In genomic region chr2:101871179-101871578, GRCm38 (mm10) we compare ENCODE assay signal across 9 mouse cellular contexts. TPM values are rescaled to one million over a fixed set of nuclear protein-coding genes. Genes with fewer than 3 reads are reported as not detected.
DNase-seq lines count a peak whose midpoint lies in the region; ATAC-seq lines count a peak whose summit lies in the region.
"Had no signal": no experiment of that assay in that cellular context is flagged by ENCODE, and none has a peak within 500 bp of the region (broad histone marks: within the 10 kb centered on the region; RNA-seq: fewer than 3 reads in every experiment).

No protein-coding gene starts in this region.

- intact Hi-C loops in left cerebral cortex, postnatal 36 days (cut with DNase I), result loop anchor here (5.0 kb wide), 1 partner anchor 164 kb away; no protein-coding TSS in a partner anchor

- peak; percentile 42 to 61 for DNase-seq in left cerebral cortex, adult 18-20 months (ENCODE audit: low spot score in 2 of 2)
- DNase-seq in left cerebral cortex, postnatal 36 days (ENCODE audit: low spot score in 2 of 2), result no peak
- DNase-seq in Muller cell, postnatal 12 days (ENCODE audit: inconsistent ontology term), result peak; percentile 47
- DNase-seq in limb, embryonic 11.5 days (ENCODE audit: low spot score), result peak; percentile 50
- peak; percentile 35 for DNase-seq in yolk sac, embryonic 10.5 days (ENCODE audit: low spot score)

- peak overlapping the region; percentile 35 for H3K4me2 ChIP-seq in embryonic facial prominence, embryonic 12.5 days (replicated peaks)
- 0 out of 2 replicates have a peak overlapping the region, but pooled peaks have one; percentile 30 for H3K4me2 ChIP-seq in limb, embryonic 11.5 days (ENCODE audit: low read depth, severe bottlenecking)
- peak overlapping the region; percentile 23 for H3K4me2 ChIP-seq in midbrain, embryonic 12.5 days (replicated peaks)

- H3K27me3 ChIP-seq in embryonic facial prominence, embryonic 12.5 days, result 0 out of 2 replicates have a peak, but pooled peaks cover 2% of the 10 kb centered on the region
- no peaks in the 10 kb centered on the region for H3K27me3 ChIP-seq in limb, embryonic 11.5 days (ENCODE audit: control insufficient read depth, insufficient read depth, low read length)
- 0 out of 2 replicates have a peak, but pooled peaks cover 5% of the 10 kb centered on the region for H3K27me3 ChIP-seq in midbrain, embryonic 12.5 days

- ATAC-seq in embryonic facial prominence, embryonic 12.5 days (ENCODE audit: insufficient number of reproducible peaks, insufficient read depth, low FRiP score, low TSS enrichment), result no peak
- peak; percentile 63 to 65 for ATAC-seq in hematopoietic stem cell, adult 5-6 weeks (replicated peaks in 1 of 2; ENCODE audit: insufficient read depth in 1 of 2, low FRiP score in 2 of 2, low TSS enrichment in 1 of 2, low read depth in 1 of 2, poor library complexity in 2 of 2, severe bottlenecking in 2 of 2)
- no peak for ATAC-seq in limb, embryonic 11.5 days (ENCODE audit: insufficient number of reproducible peaks, low FRiP score, low TSS enrichment, low read depth)
- no peak for ATAC-seq in midbrain, embryonic 12.5 days (ENCODE audit: low FRiP score, low read depth)

- no peaks in the 10 kb centered on the region for H3K4me1 ChIP-seq in embryonic facial prominence, embryonic 12.5 days
- H3K4me1 ChIP-seq in limb, embryonic 11.5 days (ENCODE audit: control insufficient read depth, insufficient read depth, low read length), result no peaks in the 10 kb centered on the region
- 0 out of 2 replicates have a peak, but pooled peaks cover 2% of the 10 kb centered on the region for H3K4me1 ChIP-seq in midbrain, embryonic 12.5 days

- no peak overlapping the region for H3K4me3 ChIP-seq in embryonic facial prominence, embryonic 12.5 days
- H3K4me3 ChIP-seq in limb, embryonic 11.5 days (ENCODE audit: low read depth, low read length), result no peak overlapping the region
- no peak overlapping the region for H3K4me3 ChIP-seq in midbrain, embryonic 12.5 days
- H3K4me3 ChIP-seq: erythroblast, embryonic 14.5 days had no signal

- no peaks in the 10 kb centered on the region for H3K36me3 ChIP-seq in embryonic facial prominence, embryonic 12.5 days
- no peaks in the 10 kb centered on the region for H3K36me3 ChIP-seq in limb, embryonic 11.5 days (ENCODE audit: control insufficient read depth, insufficient read depth, low read length)
- H3K36me3 ChIP-seq in midbrain, embryonic 12.5 days, result no peaks in the 10 kb centered on the region

- H3K9ac ChIP-seq in embryonic facial prominence, embryonic 12.5 days, result no peak overlapping the region
- H3K9ac ChIP-seq in limb, embryonic 11.5 days (ENCODE audit: low read length), result no peak overlapping the region
- no peak overlapping the region for H3K9ac ChIP-seq in midbrain, embryonic 12.5 days (replicated peaks)

- H3K27ac ChIP-seq in embryonic facial prominence, embryonic 12.5 days, result no peak overlapping the region
- no peak overlapping the region for H3K27ac ChIP-seq in limb, embryonic 11.5 days (replicated peaks; ENCODE audit: low read depth, low read length)
- no peak overlapping the region for H3K27ac ChIP-seq in midbrain, embryonic 12.5 days (replicated peaks)

- 27% methylated on average over 14 of the region's 14 CpGs for WGBS in embryonic facial prominence, embryonic 12.5 days
- 30% methylated on average over 14 of the region's 14 CpGs for WGBS in limb, embryonic 11.5 days
- WGBS in midbrain, embryonic 12.5 days, result 32% methylated on average over 14 of the region's 14 CpGs

- no peaks in the 10 kb centered on the region for H3K9me3 ChIP-seq in embryonic facial prominence, embryonic 12.5 days
- no peaks in the 10 kb centered on the region for H3K9me3 ChIP-seq in limb, embryonic 11.5 days (ENCODE audit: control insufficient read depth, low read length)
- H3K9me3 ChIP-seq in midbrain, embryonic 12.5 days, result no peaks in the 10 kb centered on the region

RNA-seq across cellular contexts. Expression of gene Prr5l, which starts 11.6 kb away (rescaled TPM):
- total RNA-seq in left cerebral cortex, adult 18-20 months (2021), result 1 to 10 TPM; 7.7 to 8.1 TPM
- 10 to 100 TPM in 1 of 2 experiments, 1 to 10 TPM in 1; 6.3 to 11.6 TPM for total RNA-seq in left cerebral cortex, postnatal 36 days (2021)
- polyA plus RNA-seq in embryonic facial prominence, embryonic 12.5 days (2016; fragmentation: Nextera tagmentation; extraction: Ambion mirVana), result 21.4 and 27.6 TPM in 2 replicates
- total RNA-seq in hematopoietic stem cell, adult 5-6 weeks (2017), result 0.69 and 2.2 TPM in 2 replicates
- 18.6 and 21.9 TPM in 2 replicates for polyA plus RNA-seq in limb, embryonic 11.5 days (2014; fragmentation: Nextera tagmentation; extraction: Ambion mirVana)
- 13.8 and 15.5 TPM in 2 replicates for polyA plus RNA-seq in midbrain, embryonic 12.5 days (2016; fragmentation: Nextera tagmentation; extraction: Ambion mirVana)

RNA-seq across cellular contexts. Expression of gene Commd9, which starts 14.9 kb away (rescaled TPM):
- 10 to 100 TPM; 38.0 to 38.6 TPM for total RNA-seq in left cerebral cortex, adult 18-20 months (2021)
- total RNA-seq in left cerebral cortex, postnatal 36 days (2021), result 10 to 100 TPM; 41.4 to 41.9 TPM
- polyA plus RNA-seq in embryonic facial prominence, embryonic 12.5 days (2016; fragmentation: Nextera tagmentation; extraction: Ambion mirVana), result 62.8 and 65.3 TPM in 2 replicates
- total RNA-seq in hematopoietic stem cell, adult 5-6 weeks (2017), result 22.1 and 29.5 TPM in 2 replicates
- polyA plus RNA-seq in limb, embryonic 11.5 days (2014; fragmentation: Nextera tagmentation; extraction: Ambion mirVana), result 61.1 and 65.2 TPM in 2 replicates
- polyA plus RNA-seq in midbrain, embryonic 12.5 days (2016; fragmentation: Nextera tagmentation; extraction: Ambion mirVana), result 76.3 and 83.1 TPM in 2 replicates

Comparison
In these comparisons a context has a peak if more than half of its experiments do, and no peak if none do; other contexts are left out.
1. DNase-seq: peak in left cerebral cortex, adult 18-20 months (2 of 2), Muller cell, postnatal 12 days (single experiment), limb, embryonic 11.5 days (single experiment) and yolk sac, embryonic 10.5 days (single experiment); none in left cerebral cortex, postnatal 36 days (0 of 2).
2. ATAC-seq: peak in hematopoietic stem cell, adult 5-6 weeks (2 of 2); none in embryonic facial prominence, embryonic 12.5 days (single experiment), limb, embryonic 11.5 days (single experiment) and midbrain, embryonic 12.5 days (single experiment).
3. Peak in every context shown above with its lines, with median percentiles within 50 percentile points of each other: H3K4me2 ChIP-seq.